Comparison of ENCODE assay signal across 8 mouse cellular contexts in genomic region chr11:83472324-83473234, GRCm38 (mm10). TPM values are rescaled to one million over a fixed set of nuclear protein-coding genes. Genes with fewer than 3 reads are reported as not detected.
A peak's percentile ranks its signal among the peaks of the same experiment; 100 is the strongest.
DNase-seq lines count a peak whose midpoint lies in the region; ATAC-seq and TF ChIP-seq lines count a peak whose summit lies in the region.

Gene Taf15, plus strand, starts transcription at chr11:83473086.

- H3K9me3 ChIP-seq in embryonic facial prominence, embryonic 15.5 days (replicated peaks): no peaks in the 10 kb centered on the region
- H3K9me3 ChIP-seq in limb, embryonic 14.5 days (ENCODE audit: control insufficient read depth, low read length): no peaks in the 10 kb centered on the region
- no peaks in the 10 kb centered on the region for H3K9me3 ChIP-seq in midbrain, postnatal 0 days (ENCODE audit: low read length)

- peaks cover 7% of the 10 kb centered on the region; the same call in 1 of the 2 replicates for H3K36me3 ChIP-seq in embryonic facial prominence, embryonic 15.5 days
- H3K36me3 ChIP-seq in limb, embryonic 14.5 days (ENCODE audit: control insufficient read depth, insufficient read depth, low read length): peaks cover 4% of the 10 kb centered on the region
- H3K36me3 ChIP-seq in midbrain, postnatal 0 days (ENCODE audit: insufficient read depth, low read length): no peaks in the 10 kb centered on the region

- no peaks in the 10 kb centered on the region; the same call in 1 of the 2 replicates for H3K4me1 ChIP-seq in bone marrow, adult 2 months (ENCODE audit: control insufficient read depth, insufficient read depth, low read length)
- peaks cover 20% of the 10 kb centered on the region for H3K4me1 ChIP-seq in embryonic facial prominence, embryonic 15.5 days
- H3K4me1 ChIP-seq in limb, embryonic 14.5 days (ENCODE audit: control insufficient read depth, insufficient read depth, low read length): peaks cover 13% of the 10 kb centered on the region
- peaks cover 10% of the 10 kb centered on the region for H3K4me1 ChIP-seq in midbrain, postnatal 0 days (ENCODE audit: insufficient read depth, low read length)

- peak within 1 kb of the TSS; percentile 93 for H3K27ac ChIP-seq in bone marrow, adult 2 months (ENCODE audit: control insufficient read depth, insufficient read depth, low read depth, low read length, poor library complexity)
- peak within 1 kb of the TSS; percentile 96 for H3K27ac ChIP-seq in embryonic facial prominence, embryonic 15.5 days (replicated peaks)
- peak within 1 kb of the TSS; percentile 92 for H3K27ac ChIP-seq in limb, embryonic 14.5 days (replicated peaks; ENCODE audit: low read depth, low read length)
- H3K27ac ChIP-seq in midbrain, postnatal 0 days (ENCODE audit: low read depth, low read length): peak within 1 kb of the TSS; percentile 98

- H3K9ac ChIP-seq in embryonic facial prominence, embryonic 15.5 days: peak within 1 kb of the TSS; percentile 92
- H3K9ac ChIP-seq in limb, embryonic 14.5 days (ENCODE audit: low read depth, low read length, severe bottlenecking): peak within 1 kb of the TSS; percentile 81
- peak within 1 kb of the TSS; percentile 83 for H3K9ac ChIP-seq in midbrain, postnatal 0 days (replicated peaks; ENCODE audit: low read length, poor library complexity, severe bottlenecking)

- TF ChIP-seq POLR2A in bone marrow, adult 2 months (IDR thresholded peaks at IDR 0.05; ENCODE audit: borderline replicate concordance, control insufficient read depth, low read depth, low read length): peak; percentile 86; the same call in 1 of the 2 replicates
- TF ChIP-seq POLR2A in limb, embryonic 14.5 days (IDR thresholded peaks at IDR 0.05; ENCODE audit: borderline replicate concordance, extremely low read depth, insufficient read depth, insufficient read length): peak; percentile 82; the same call in 1 of the 2 replicates

- peak within 1 kb of the TSS; percentile 72 for H3K4me2 ChIP-seq in embryonic facial prominence, embryonic 15.5 days (replicated peaks)
- peak within 1 kb of the TSS; percentile 80 for H3K4me2 ChIP-seq in limb, embryonic 14.5 days (replicated peaks; ENCODE audit: low read depth, low read length, severe bottlenecking)
- peak within 1 kb of the TSS; percentile 85 for H3K4me2 ChIP-seq in midbrain, postnatal 0 days (ENCODE audit: low read depth, low read length, poor library complexity, severe bottlenecking)

- peak within 1 kb of the TSS; percentile 81 for H3K4me3 ChIP-seq in bone marrow, adult 2 months (replicated peaks; ENCODE audit: control insufficient read depth, low read depth, low read length)
- H3K4me3 ChIP-seq in embryonic facial prominence, embryonic 15.5 days (replicated peaks): peak within 1 kb of the TSS; percentile 92
- peak within 1 kb of the TSS; percentile 86 for H3K4me3 ChIP-seq in limb, embryonic 14.5 days (replicated peaks; ENCODE audit: low read length)
- peak within 1 kb of the TSS; percentile 93 for H3K4me3 ChIP-seq in midbrain, postnatal 0 days (ENCODE audit: low read depth, low read length)

- no peaks in the 10 kb centered on the region for H3K27me3 ChIP-seq in embryonic facial prominence, embryonic 15.5 days
- no peaks in the 10 kb centered on the region for H3K27me3 ChIP-seq in limb, embryonic 14.5 days (ENCODE audit: control insufficient read depth, insufficient read depth, low read length)
- H3K27me3 ChIP-seq in midbrain, postnatal 0 days (ENCODE audit: insufficient read depth, low read length): no peaks in the 10 kb centered on the region

- peak; percentile 98 for ATAC-seq in embryonic facial prominence, embryonic 15.5 days (ENCODE audit: insufficient number of reproducible peaks, low FRiP score, low TSS enrichment, low read depth)
- ATAC-seq in limb, embryonic 14.5 days (ENCODE audit: low FRiP score, low read depth): peak; percentile 98
- peak; percentile 98 for ATAC-seq in midbrain, postnatal 0 days (ENCODE audit: low FRiP score)

- WGBS in bone marrow, adult 2 months: 1% methylated on average over 66 of the region's 66 CpGs
- under 1% methylated on average over 66 of the region's 66 CpGs for WGBS in embryonic facial prominence, embryonic 15.5 days
- WGBS in limb, embryonic 14.5 days: 1% methylated on average over 58 of the region's 66 CpGs
- under 1% methylated on average over 66 of the region's 66 CpGs for WGBS in midbrain, postnatal 0 days

- TF ChIP-seq CTCF in bone marrow, adult 2 months (IDR thresholded peaks at IDR 0.05; ENCODE audit: control insufficient read depth, insufficient read depth, low read length): peak; percentile 57
- TF ChIP-seq CTCF in midbrain, postnatal 0 days (IDR thresholded peaks at IDR 0.05): peak; percentile 79

- DNase-seq in 416B (ENCODE audit: low read depth): peak; percentile 99
- peak; percentile 99 for DNase-seq in heart, adult 8-10 months (ENCODE audit: low spot score)
- DNase-seq in kidney, adult 9 months: peak; percentile 99
- DNase-seq in limb, embryonic 14.5 days (ENCODE audit: low spot score): peak; percentile 97
- peak; percentile 99 for DNase-seq in midbrain, postnatal 0 days (ENCODE audit: low spot score)
- DNase-seq in spleen, postnatal 14 days (ENCODE audit: low spot score in 2 of 2): peak; percentile 98

RNA-seq across cellular contexts. Expression of gene Taf15, which starts in this region (rescaled TPM):
- 192 and 231 TPM in 2 replicates for polyA plus RNA-seq in bone marrow, adult 2 months (2011; ENCODE audit: insufficient read depth, insufficient read length, low replicate concordance, missing spikeins)
- polyA plus RNA-seq in embryonic facial prominence, embryonic 15.5 days (2015; fragmentation: Nextera tagmentation; extraction: Ambion mirVana): 11.1 and 13.5 TPM in 2 replicates
- 10 to 100 TPM; 35.5 to 42.1 (median 38.4) TPM for total RNA-seq in heart, adult 8-10 months (2022)
- 60.0 and 103 TPM in 2 replicates for polyA plus RNA-seq in limb, embryonic 14.5 days (2012; rRNA removed)
- 8.3 and 10.9 TPM in 2 replicates for polyA plus RNA-seq in limb, embryonic 14.5 days (2014; fragmentation: Nextera tagmentation; extraction: Ambion mirVana)
- 18.2 and 30.6 TPM in 2 replicates for total RNA-seq in midbrain, postnatal 0 days (2014; rRNA removed)
- 6.5 and 9.6 TPM in 2 replicates for polyA plus RNA-seq in midbrain, postnatal 0 days (2015; fragmentation: Nextera tagmentation; extraction: Ambion mirVana)

Comparison
In these comparisons a context has a peak if more than half of its experiments do, and no peak if none do; other contexts are left out.
1. Peak in every context shown above with its lines: DNase-seq, ATAC-seq, H3K4me3 ChIP-seq and H3K27ac ChIP-seq.